Mouse (Mus musculus): ENCODE results near the gene Pbx4.

- TF ChIP-seq ZNF384 (IDR thresholded peaks at IDR 0.05; ENCODE audit: low read depth, low read length) = no peak
- no peak for TF ChIP-seq MAFK (IDR thresholded peaks at IDR 0.05; ENCODE audit: insufficient read depth, low read depth, low read length)
- no peak for TF ChIP-seq HCFC1 (IDR thresholded peaks at IDR 0.05; ENCODE audit: borderline replicate concordance, insufficient read depth, low read length)
- no peak for TF ChIP-seq CHD2 (IDR thresholded peaks at IDR 0.05; ENCODE audit: low read depth, low read length)
Observed at GRCm38 (mm10) chr8:69797661-69798060, 34.6 kb upstream of the Pbx4 start.
